Mouse (Mus musculus) ES-Bruce4 (cell line): ENCODE measurements at regions not wholly inside any gene's neighbourhood (a gene's known extent, or its start where the extent isn't known, plus 50 kb on each side); places are given as distances from the start of the nearest gene placed in this dataset.

Experiments
- CTCF ChIP-seq: IDR thresholded peaks from one replicate; pipeline ENCODE4 v1.8.1; 2011; ENCODE audit warnings: low read depth, low read length
- EP300 ChIP-seq: IDR thresholded peaks from 2 replicates; pipeline ENCODE4 v1.6.1; 2011; ENCODE audit warnings: low read depth, low read length; ENCODE audit not compliant: insufficient read depth

DNA sequence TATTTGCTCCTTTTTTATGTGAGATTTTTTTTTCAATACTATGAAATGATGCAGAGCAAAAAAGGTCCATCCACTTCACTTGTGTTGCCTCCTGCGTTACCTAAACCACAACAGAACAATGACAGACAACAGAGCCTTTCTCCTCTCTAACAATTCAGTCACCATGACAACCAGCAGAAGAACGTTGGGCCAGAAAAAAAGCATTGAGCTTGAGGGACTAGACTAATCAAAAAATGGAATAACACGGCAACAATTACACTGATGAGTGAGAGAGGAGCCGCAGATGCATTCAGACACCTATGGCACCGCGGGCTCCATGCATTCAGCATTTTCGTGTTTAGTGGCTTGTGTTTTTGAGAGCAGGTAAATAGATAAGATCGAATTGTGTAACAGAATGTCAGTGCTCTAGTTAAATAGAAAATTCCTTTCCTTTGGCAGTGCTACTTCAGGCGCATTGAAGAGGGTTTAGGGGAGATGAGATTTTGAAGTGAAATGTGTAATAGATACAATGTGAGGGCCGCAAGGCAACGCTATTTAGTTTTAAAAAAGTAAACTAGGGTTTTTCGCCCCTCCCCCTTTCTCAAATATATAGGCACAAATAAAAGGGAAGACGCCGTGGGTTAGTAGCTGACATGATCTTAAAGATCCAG lies 87.2 kb downstream of the Mbip start:
- TF ChIP-seq CTCF: no peak
- no peak for TF ChIP-seq EP300
